Comparison of ENCODE assay signal across 9 mouse cellular contexts in genomic region chr3:89853752-89854151, GRCm38 (mm10). TPM values are rescaled to one million over a fixed set of nuclear protein-coding genes. Genes with fewer than 3 reads are reported as not detected.
DNase-seq lines count a peak whose midpoint lies in the region; ATAC-seq lines count a peak whose summit lies in the region.
"Had no signal": no experiment of that assay in that cellular context is flagged by ENCODE, and none has a peak within 500 bp of the region (broad histone marks: within the 10 kb centered on the region; RNA-seq: fewer than 3 reads in every experiment).

No protein-coding gene starts in this region.

- H3K4me1 ChIP-seq in kidney, embryonic 15.5 days: no peaks in the 10 kb centered on the region

- H3K9ac ChIP-seq in kidney, embryonic 15.5 days: no peak overlapping the region

- no peaks in the 10 kb centered on the region for H3K27me3 ChIP-seq in kidney, embryonic 15.5 days

- H3K9me3 ChIP-seq in kidney, embryonic 15.5 days (replicated peaks): no peaks in the 10 kb centered on the region

- no peak overlapping the region for H3K4me3 ChIP-seq in kidney, embryonic 15.5 days (replicated peaks)

- H3K36me3 ChIP-seq in kidney, embryonic 15.5 days: peaks cover 5% of the 10 kb centered on the region; the same call in 1 of the 2 replicates

- WGBS in kidney, embryonic 15.5 days: 68% methylated on average over 5 of the region's 5 CpGs

- ATAC-seq in kidney, embryonic 15.5 days (replicated peaks; ENCODE audit: low FRiP score): 0 out of 2 replicates have a peak, but pooled peaks have one; percentile 29
- no peak for ATAC-seq in cerebellum, adult (ENCODE audit: insufficient number of reproducible peaks, low FRiP score, low TSS enrichment)

- no peak overlapping the region for H3K4me2 ChIP-seq in kidney, embryonic 15.5 days

- peak overlapping the region; percentile 77 for H3K27ac ChIP-seq in kidney, embryonic 15.5 days

- DNase-seq in gastrocnemius, postnatal 25 days: peak; percentile 44
- no peak for DNase-seq in gastrocnemius, postnatal 4 days (ENCODE audit: low spot score in 2 of 2)
- DNase-seq in heart, adult 18-20 months: peak; percentile 71 to 87
- DNase-seq in lung, postnatal 10 days: peak; percentile 89
- DNase-seq in thymus, postnatal 25 days: no peak
- no peak for DNase-seq in cerebellum, postnatal 4 days (ENCODE audit: low spot score in 2 of 2)
- DNase-seq: cerebellum, adult 8-10 months had no signal

RNA-seq across cellular contexts. Expression of gene She, which starts 22.6 kb away (rescaled TPM):
- total RNA-seq in gastrocnemius, postnatal 25 days (2021): 1 to 10 TPM; 4.2 to 5.0 TPM
- total RNA-seq in gastrocnemius, postnatal 4 days (2021): 10 to 100 TPM; 10.3 to 11.1 TPM
- 10 to 100 TPM; 10.0 to 10.5 TPM for total RNA-seq in heart, adult 18-20 months (2021)
- 6.6 and 7.5 TPM in 2 replicates for polyA plus RNA-seq in kidney, embryonic 15.5 days (2015; fragmentation: Nextera tagmentation; extraction: Ambion mirVana)

RNA-seq across cellular contexts. Expression of gene Il6ra, which starts 59.2 kb away (rescaled TPM):
- 1 to 10 TPM; 3.1 to 4.2 TPM for total RNA-seq in gastrocnemius, postnatal 25 days (2021)
- total RNA-seq in gastrocnemius, postnatal 4 days (2021): 1 to 10 TPM; 3.8 to 4.2 TPM
- 1 to 10 TPM; 4.2 to 5.6 TPM for total RNA-seq in heart, adult 18-20 months (2021)
- 0.87 and 1.1 TPM in 2 replicates for polyA plus RNA-seq in kidney, embryonic 15.5 days (2015; fragmentation: Nextera tagmentation; extraction: Ambion mirVana)

Comparison
In these comparisons a context has a peak if more than half of its experiments do, and no peak if none do; other contexts are left out.
1. DNase-seq: peak in gastrocnemius, postnatal 25 days (single experiment), heart, adult 18-20 months (2 of 2) and lung, postnatal 10 days (single experiment); none in gastrocnemius, postnatal 4 days (0 of 2), thymus, postnatal 25 days (single experiment) and cerebellum, postnatal 4 days (0 of 2).